Mouse (Mus musculus): ENCODE results near the gene Gm17545. TPM values are rescaled to one million over a fixed set of nuclear protein-coding genes. Genes with fewer than 3 reads are reported as not detected.

Gene Gm17545
- polyA plus RNA-seq, 1 experiment from 2014 or later = not detected

DNA sequence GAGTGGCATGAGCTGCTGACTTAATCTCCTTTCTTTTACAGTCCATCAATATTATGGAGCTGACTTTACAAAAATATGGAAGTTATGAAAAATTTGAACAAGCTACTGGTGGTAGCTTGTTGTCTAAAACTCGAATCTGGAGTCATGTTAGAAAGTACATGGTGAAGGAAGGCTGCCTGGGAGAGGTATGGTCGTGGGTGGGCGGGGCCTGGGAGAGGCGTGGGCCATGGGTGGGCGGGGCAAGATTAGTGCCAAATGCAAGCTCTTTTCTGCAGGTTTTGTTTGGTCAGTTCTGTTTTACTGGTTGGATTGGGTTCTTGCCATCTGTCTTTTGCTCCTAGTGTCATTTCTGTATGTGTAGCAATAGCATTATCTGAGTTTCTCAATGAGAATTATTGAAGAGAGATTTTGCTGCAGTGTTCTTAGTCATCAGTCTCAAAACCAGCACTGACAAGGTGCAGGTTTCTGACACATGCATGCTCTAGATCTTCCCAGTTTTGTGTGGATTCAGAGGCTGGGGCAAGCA lies 23.7 kb upstream of the Gm17545 start:
- no peak for ATAC-seq (ENCODE audit: low FRiP score)
- DNase-seq (ENCODE audit: low spot score, missing footprints) = no peak
- no peaks in the 10 kb centered on the region for H3K27me3 ChIP-seq (ENCODE audit: control insufficient read depth, insufficient read depth, low read length)
- no peaks in the 10 kb centered on the region for H3K36me3 ChIP-seq (ENCODE audit: control insufficient read depth, insufficient read depth, low read length)
- H3K27ac ChIP-seq (ENCODE audit: low read depth, low read length) = no peak overlapping the region
- 36% methylated on average over 5 of the region's 5 CpGs for WGBS
- H3K4me2 ChIP-seq = no peak overlapping the region
- H3K4me1 ChIP-seq (ENCODE audit: control insufficient read depth, insufficient read depth, low read length) = 0 out of 2 replicates have a peak, but pooled peaks cover 3% of the 10 kb centered on the region
- no peak overlapping the region for H3K9ac ChIP-seq (ENCODE audit: low read length)
- H3K4me3 ChIP-seq (ENCODE audit: low read depth, low read length) = no peak overlapping the region
- no peaks in the 10 kb centered on the region for H3K9me3 ChIP-seq (ENCODE audit: control insufficient read depth, low read length)

DNA sequence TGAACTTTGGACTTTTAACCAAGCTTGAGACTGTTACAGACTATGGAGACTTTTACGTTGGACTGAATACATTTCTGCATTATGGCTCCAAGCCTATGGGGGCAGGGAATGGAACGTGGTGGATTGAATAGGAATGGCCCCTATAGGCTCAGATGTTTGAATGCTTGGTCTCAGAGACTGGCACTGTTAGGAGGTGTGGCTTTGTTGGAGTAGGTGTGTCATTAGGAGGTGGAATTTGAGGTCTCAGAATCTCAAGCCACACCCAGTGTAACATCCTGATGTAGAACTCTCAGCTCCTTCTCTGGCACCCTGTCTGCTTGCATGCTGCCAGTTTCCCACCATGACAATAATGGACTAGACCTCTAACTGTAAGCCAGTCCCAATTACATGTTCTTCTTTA lies 20.9 kb upstream of the Gm17545 start:
- Histone ChIP-seq H3K36me3 (ENCODE audit: control insufficient read depth, insufficient read depth, low read length) (no peaks in the 10 kb centered on the region), H3K27ac (ENCODE audit: low read depth, low read length) (no peak overlapping the region), H3K9me3 (ENCODE audit: control insufficient read depth, low read length) (no peaks in the 10 kb centered on the region), H3K4me3 (ENCODE audit: low read depth, low read length) (no peak overlapping the region), H3K4me1 (ENCODE audit: control insufficient read depth, insufficient read depth, low read length) (no peaks in the 10 kb centered on the region), H3K9ac (ENCODE audit: low read length) (no peak overlapping the region), H3K27me3 (ENCODE audit: control insufficient read depth, insufficient read depth, low read length) (no peaks in the 10 kb centered on the region), H3K4me2 (no peak overlapping the region)
- no peak for DNase-seq (ENCODE audit: low spot score, missing footprints)
- 76% methylated on average over 2 of the region's 2 CpGs for whole genome bisulfite sequencing
- ATAC-seq (ENCODE audit: low FRiP score) = no peak

DNA sequence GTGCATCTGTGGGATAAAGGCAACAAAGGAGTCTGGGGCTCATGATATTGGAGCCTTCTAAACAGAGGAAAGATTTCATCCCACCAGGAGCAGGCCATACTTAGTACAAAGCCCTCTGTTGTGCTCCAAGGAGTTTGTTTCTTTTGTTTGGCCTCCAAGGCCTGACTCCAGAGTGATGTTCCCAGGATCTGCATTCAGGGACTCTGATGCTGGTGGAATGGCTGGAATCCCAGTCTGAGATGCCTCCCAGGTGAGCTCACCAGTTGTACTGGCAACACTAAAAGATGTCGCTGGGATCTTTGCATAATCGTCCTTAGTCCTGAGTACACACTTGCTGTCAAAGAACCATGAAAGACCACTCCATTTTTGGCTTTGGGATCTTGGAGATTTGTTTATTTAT lies 20.0 kb upstream of the Gm17545 start:
- H3K9ac ChIP-seq (ENCODE audit: low read length) = no peak overlapping the region
- no peaks in the 10 kb centered on the region for H3K36me3 ChIP-seq (ENCODE audit: control insufficient read depth, insufficient read depth, low read length)
- H3K27me3 ChIP-seq (ENCODE audit: control insufficient read depth, insufficient read depth, low read length) = no peaks in the 10 kb centered on the region
- no peak overlapping the region for H3K4me2 ChIP-seq
- no peak overlapping the region for H3K4me3 ChIP-seq (ENCODE audit: low read depth, low read length)
- DNase-seq (ENCODE audit: low spot score, missing footprints) = no peak
- ATAC-seq (ENCODE audit: low FRiP score) = no peak
- H3K4me1 ChIP-seq (ENCODE audit: control insufficient read depth, insufficient read depth, low read length) = no peaks in the 10 kb centered on the region
- no peaks in the 10 kb centered on the region for H3K9me3 ChIP-seq (ENCODE audit: control insufficient read depth, low read length)
- H3K27ac ChIP-seq (ENCODE audit: low read depth, low read length) = no peak overlapping the region
- 92% methylated on average over 2 of the region's 2 CpGs for WGBS

DNA sequence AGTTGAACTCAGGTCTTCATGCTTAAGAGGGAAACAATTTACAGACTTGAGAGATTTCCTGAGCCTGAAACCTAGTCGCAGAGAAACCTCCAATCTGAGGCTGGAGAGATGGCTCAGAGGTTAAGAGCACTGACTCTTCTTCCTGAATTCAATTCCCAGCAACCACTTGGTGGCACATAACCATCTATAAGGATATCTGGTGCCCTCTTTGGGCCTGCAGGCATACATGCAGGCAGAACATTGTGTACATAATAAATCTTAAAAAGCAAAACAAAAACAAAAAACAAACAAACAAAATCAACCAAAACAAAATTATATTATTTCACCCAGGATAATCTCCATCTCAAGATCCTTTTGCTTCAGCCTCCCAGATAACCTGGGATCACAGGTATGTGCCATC lies 15.3 kb upstream of the Gm17545 start:
- ATAC-seq (ENCODE audit: low FRiP score) = no peak
- H3K36me3 ChIP-seq (ENCODE audit: control insufficient read depth, insufficient read depth, low read length) = no peaks in the 10 kb centered on the region
- 70% methylated on average over 1 of the region's 1 CpGs for WGBS

DNA sequence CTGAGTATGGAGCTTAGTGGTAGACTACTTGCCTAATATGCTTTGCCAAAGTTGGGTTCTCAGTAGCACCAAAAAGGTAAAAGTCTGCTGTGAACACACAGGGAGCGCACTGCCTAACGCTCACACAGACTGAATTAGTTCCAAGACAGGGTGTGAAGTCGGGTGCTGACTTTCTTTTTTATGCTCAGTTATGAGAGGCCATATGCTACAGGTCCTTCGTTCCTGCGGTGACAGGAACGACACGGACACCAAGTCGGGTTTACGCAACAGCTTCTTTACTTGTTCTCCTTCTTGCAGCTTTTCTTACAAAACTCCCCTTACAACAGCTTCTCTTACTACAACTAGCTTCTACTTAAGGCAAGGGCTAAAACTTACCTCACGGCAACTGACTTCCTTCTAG lies 10.9 kb upstream of the Gm17545 start:
- DNase-seq (ENCODE audit: low spot score, missing footprints) = no peak

More for the DNA sequence above, 15.3 kb upstream of the Gm17545 start:
- H3K27ac ChIP-seq (ENCODE audit: low read depth, low read length) = no peak overlapping the region
- H3K27me3 ChIP-seq (ENCODE audit: control insufficient read depth, insufficient read depth, low read length) = no peaks in the 10 kb centered on the region
- no peaks in the 10 kb centered on the region for H3K9me3 ChIP-seq (ENCODE audit: control insufficient read depth, low read length)
- H3K4me2 ChIP-seq = no peak overlapping the region
- no peaks in the 10 kb centered on the region for H3K4me1 ChIP-seq (ENCODE audit: control insufficient read depth, insufficient read depth, low read length)
- H3K4me3 ChIP-seq (ENCODE audit: low read depth, low read length) = no peak overlapping the region
- no peak for DNase-seq (ENCODE audit: low spot score, missing footprints)
- no peak overlapping the region for H3K9ac ChIP-seq (ENCODE audit: low read length)

DNA sequence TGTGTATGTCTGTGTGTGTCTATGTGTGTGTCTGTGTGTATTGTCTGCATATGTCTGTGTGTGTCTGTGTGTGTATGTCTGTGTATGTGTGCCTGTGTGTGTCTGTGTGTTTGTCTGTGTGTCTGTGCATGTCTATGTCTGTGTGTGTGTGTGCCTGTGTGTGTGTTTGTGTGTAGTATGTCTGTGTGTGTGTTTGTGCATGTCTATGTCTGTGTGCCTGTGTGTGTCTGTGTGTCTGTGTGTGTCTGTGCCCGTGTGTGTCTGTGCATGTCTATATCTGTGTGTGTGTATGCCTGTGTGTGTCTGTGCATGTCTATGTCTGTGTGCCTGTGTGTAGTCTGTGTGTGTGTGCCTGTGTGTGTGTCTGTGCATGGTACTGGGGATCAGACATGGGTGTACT lies 9.0 kb upstream of the Gm17545 start:
- Histone ChIP-seq H3K27ac (ENCODE audit: low read depth, low read length) (no peak overlapping the region), H3K4me2 (no peak overlapping the region), H3K4me3 (ENCODE audit: low read depth, low read length) (no peak overlapping the region), H3K9ac (ENCODE audit: low read length) (no peak overlapping the region), H3K27me3 (ENCODE audit: control insufficient read depth, insufficient read depth, low read length) (no peaks in the 10 kb centered on the region), H3K4me1 (ENCODE audit: control insufficient read depth, insufficient read depth, low read length) (no peaks in the 10 kb centered on the region), H3K36me3 (ENCODE audit: control insufficient read depth, insufficient read depth, low read length) (peaks cover 8% of the 10 kb centered on the region; the same call in 1 of the 2 replicates), H3K9me3 (ENCODE audit: control insufficient read depth, low read length) (no peaks in the 10 kb centered on the region)
- DNase-seq (ENCODE audit: low spot score, missing footprints) = no peak
- WGBS = 86% methylated on average over 1 of the region's 1 CpGs
- no peak for ATAC-seq (ENCODE audit: low FRiP score)

More for the DNA sequence above, 10.9 kb upstream of the Gm17545 start:
- H3K27me3 ChIP-seq (ENCODE audit: control insufficient read depth, insufficient read depth, low read length) = no peaks in the 10 kb centered on the region
- ATAC-seq (ENCODE audit: low FRiP score) = no peak
- no peak overlapping the region for H3K9ac ChIP-seq (ENCODE audit: low read length)
- H3K9me3 ChIP-seq (ENCODE audit: control insufficient read depth, low read length) = no peaks in the 10 kb centered on the region
- no peak overlapping the region for H3K4me3 ChIP-seq (ENCODE audit: low read depth, low read length)
- H3K36me3 ChIP-seq (ENCODE audit: control insufficient read depth, insufficient read depth, low read length) = peaks cover 7% of the 10 kb centered on the region; the same call in 1 of the 2 replicates
- no peak overlapping the region for H3K27ac ChIP-seq (ENCODE audit: low read depth, low read length)
- no peaks in the 10 kb centered on the region for H3K4me1 ChIP-seq (ENCODE audit: control insufficient read depth, insufficient read depth, low read length)
- H3K4me2 ChIP-seq = no peak overlapping the region
- WGBS = 93% methylated on average over 10 of the region's 10 CpGs

DNA sequence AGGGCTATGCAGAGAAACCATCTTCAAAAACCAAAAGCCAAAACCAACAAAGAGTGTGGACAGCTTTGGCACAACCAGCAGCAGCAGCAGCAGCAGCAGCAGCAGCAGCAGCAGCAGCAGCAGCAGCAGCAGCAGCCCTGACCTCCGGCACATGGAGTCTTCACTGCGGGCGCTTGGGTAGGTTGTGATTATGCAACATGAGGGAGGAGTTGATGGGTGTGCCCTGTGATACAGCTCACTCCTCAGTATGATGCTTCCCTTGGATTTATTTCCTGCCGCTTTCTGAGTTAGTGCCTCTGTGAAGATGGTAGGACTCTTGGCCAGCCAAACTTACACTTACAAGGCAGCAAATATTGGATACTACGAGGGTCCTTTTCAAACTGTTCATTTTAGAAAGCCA lies 6.9 kb upstream of the Gm17545 start:
- no peak overlapping the region for H3K4me3 ChIP-seq (ENCODE audit: low read depth, low read length)
- 97% methylated on average over 5 of the region's 5 CpGs for WGBS
- peaks cover 9% of the 10 kb centered on the region; the same call in 1 of the 2 replicates for H3K36me3 ChIP-seq (ENCODE audit: control insufficient read depth, insufficient read depth, low read length)
- no peak overlapping the region for H3K27ac ChIP-seq (ENCODE audit: low read depth, low read length)
- H3K4me1 ChIP-seq (ENCODE audit: control insufficient read depth, insufficient read depth, low read length) = no peaks in the 10 kb centered on the region
- H3K27me3 ChIP-seq (ENCODE audit: control insufficient read depth, insufficient read depth, low read length) = no peaks in the 10 kb centered on the region
- no peak for ATAC-seq (ENCODE audit: low FRiP score)
- no peaks in the 10 kb centered on the region for H3K9me3 ChIP-seq (ENCODE audit: control insufficient read depth, low read length)
- H3K4me2 ChIP-seq = no peak overlapping the region
- DNase-seq (ENCODE audit: low spot score, missing footprints) = no peak
- no peak overlapping the region for H3K9ac ChIP-seq (ENCODE audit: low read length)

DNA sequence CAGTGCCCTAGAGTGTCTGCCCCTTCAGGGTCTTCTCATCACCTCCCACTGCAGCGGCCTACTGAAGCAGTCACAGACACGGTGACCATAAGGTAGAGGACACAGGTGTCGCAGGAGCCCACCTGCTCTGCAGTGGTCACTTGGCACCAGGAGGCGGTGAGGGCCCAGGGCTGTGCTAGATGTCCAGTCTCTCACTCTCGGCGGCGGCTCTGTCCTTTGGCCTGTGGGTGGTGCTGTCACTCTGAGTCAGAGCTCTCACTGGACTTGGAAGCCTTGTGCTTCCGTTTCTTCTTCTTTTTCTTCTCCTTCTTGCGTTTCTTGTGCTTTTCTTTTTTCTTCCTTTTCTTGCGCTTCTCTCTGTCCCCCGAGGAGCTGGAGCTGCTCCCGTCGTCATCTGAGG lies 5.7 kb upstream of the Gm17545 start:
- no peaks in the 10 kb centered on the region for H3K4me1 ChIP-seq (ENCODE audit: control insufficient read depth, insufficient read depth, low read length)
- no peak for ATAC-seq (ENCODE audit: low FRiP score)

DNA sequence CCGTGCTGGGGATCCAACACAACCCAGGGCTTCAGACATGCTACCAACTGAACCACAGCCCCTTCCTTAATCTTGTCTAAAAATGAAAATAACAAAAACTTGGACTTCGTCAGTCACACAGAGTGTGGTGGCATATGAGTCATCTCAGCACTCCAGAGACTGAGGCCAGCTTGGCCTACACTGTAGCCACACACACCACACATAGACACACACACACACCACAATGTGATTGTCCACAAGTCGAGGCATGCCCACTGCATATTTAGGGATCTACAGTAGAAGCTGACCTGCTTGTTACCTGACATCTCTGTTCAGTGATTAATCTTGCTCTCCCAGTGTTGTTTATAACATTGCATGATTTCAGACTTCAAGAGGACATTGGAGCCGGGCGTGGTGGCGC lies 4.9 kb upstream of the Gm17545 start:
- ATAC-seq (ENCODE audit: low FRiP score) = no peak
- H3K27ac ChIP-seq (ENCODE audit: low read depth, low read length) = no peak overlapping the region

More for the DNA sequence above, 5.7 kb upstream of the Gm17545 start:
- H3K36me3 ChIP-seq (ENCODE audit: control insufficient read depth, insufficient read depth, low read length) = peaks cover 12% of the 10 kb centered on the region
- no peak overlapping the region for H3K4me2 ChIP-seq
- no peak overlapping the region for H3K4me3 ChIP-seq (ENCODE audit: low read depth, low read length)
- no peaks in the 10 kb centered on the region for H3K27me3 ChIP-seq (ENCODE audit: control insufficient read depth, insufficient read depth, low read length)
- no peak overlapping the region for H3K9ac ChIP-seq (ENCODE audit: low read length)
- WGBS = 87% methylated on average over 13 of the region's 13 CpGs
- DNase-seq (ENCODE audit: low spot score, missing footprints) = no peak
- H3K9me3 ChIP-seq (ENCODE audit: control insufficient read depth, low read length) = no peaks in the 10 kb centered on the region
- H3K27ac ChIP-seq (ENCODE audit: low read depth, low read length) = no peak overlapping the region

More for the DNA sequence above, 4.9 kb upstream of the Gm17545 start:
- 91% methylated on average over 6 of the region's 6 CpGs for WGBS
- DNase-seq (ENCODE audit: low spot score, missing footprints) = no peak
- H3K27me3 ChIP-seq (ENCODE audit: control insufficient read depth, insufficient read depth, low read length) = no peaks in the 10 kb centered on the region
- H3K4me2 ChIP-seq = no peak overlapping the region
- H3K4me1 ChIP-seq (ENCODE audit: control insufficient read depth, insufficient read depth, low read length) = no peaks in the 10 kb centered on the region
- H3K9ac ChIP-seq (ENCODE audit: low read length) = no peak overlapping the region
- no peaks in the 10 kb centered on the region for H3K9me3 ChIP-seq (ENCODE audit: control insufficient read depth, low read length)
- H3K36me3 ChIP-seq (ENCODE audit: control insufficient read depth, insufficient read depth, low read length) = peaks cover 15% of the 10 kb centered on the region
- H3K4me3 ChIP-seq (ENCODE audit: low read depth, low read length) = no peak overlapping the region

Data from midbrain, embryonic 11.5 days (tissue).